Mouse (Mus musculus) embryonic fibroblast, embryonic 13.5 days (primary cell): ENCODE measurements around the gene Hist1h4b.

Experiments used
- CTCF ChIP-seq: IDR thresholded peaks from 2 replicates; pipeline ENCODE4 v1.5.1; 2011; ENCODE audit warnings: mild to moderate bottlenecking, control low read depth, low read length, moderate library complexity, borderline replicate concordance; ENCODE audit not compliant: insufficient read depth
- POLR2A ChIP-seq: IDR thresholded peaks from 2 replicates; pipeline ENCODE4 v1.6.1; 2011; ENCODE audit warnings: low read depth, mild to moderate bottlenecking, control low read depth, low read length, moderate library complexity

- peak; percentile 70 for TF ChIP-seq POLR2A
- TF ChIP-seq CTCF: no peak
Measured at GRCm38 (mm10) chr13:23745381-23746161, 11.2 kb upstream of the Hist1h4b start, which contains the start of gene Hist1h3c.
